Mouse (Mus musculus): ENCODE results near the gene Pyroxd2.
A peak's percentile ranks its signal among the peaks of the same experiment; 100 is the strongest.
"Not testable (repeated sequence)": the region's sequence is repeated elsewhere in the genome, so short reads cannot be mapped to it uniquely, and the experiment has no call there.

Gene Pyroxd2

DNA sequence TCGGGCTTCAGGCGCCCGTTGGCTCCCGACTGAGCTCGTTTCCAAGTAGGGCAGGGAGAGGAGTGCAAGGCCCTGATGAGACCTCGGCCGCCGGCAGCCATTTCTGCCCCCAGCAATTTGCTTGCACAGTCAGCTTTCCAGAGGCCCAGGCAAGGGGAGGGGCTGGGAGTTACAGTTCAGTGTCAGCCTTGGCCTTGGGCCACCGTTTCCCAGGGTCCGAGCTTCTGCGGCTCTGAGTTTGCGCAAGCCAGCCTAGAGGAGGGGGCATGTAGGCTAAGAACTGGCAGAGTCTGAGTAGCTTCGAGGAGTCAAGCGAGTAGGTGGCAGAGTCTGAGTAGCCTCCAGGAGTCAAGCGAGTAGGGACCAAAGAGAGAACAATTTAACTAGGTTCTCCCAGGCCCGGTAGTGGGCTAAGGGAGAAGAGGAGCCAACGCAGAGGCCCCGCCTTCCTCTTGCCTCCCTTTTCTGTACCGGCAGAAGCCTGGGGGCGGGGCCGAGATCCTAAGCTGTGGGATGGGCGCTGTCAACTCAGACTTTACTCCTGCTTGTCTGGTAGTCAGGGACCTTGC is at the start of gene Pyroxd2:
Gene Pyroxd2, minus strand, starts transcription at position 413 of the 569 bp plus-strand sequence.
- peak; percentile 26 for DNase-seq (ENCODE audit: extremely low read depth, low read depth, low spot score)

- peak; percentile 54 for DNase-seq (ENCODE audit: extremely low read depth, low read depth, low spot score)
These were observed 45.3 kb upstream of the Pyroxd2 start for GRCm38 (mm10) chr19:42797866-42798265.

GRCm38 (mm10) chr19:42795801-42796200 is 43.2 kb upstream of the Pyroxd2 start:
- DNase-seq (ENCODE audit: extremely low read depth, low read depth, low spot score) = no peak

GRCm38 (mm10) chr19:42794914-42795613 is 42.5 kb upstream of the Pyroxd2 start:
- no peak for DNase-seq (ENCODE audit: extremely low read depth, low read depth, low spot score)

DNA sequence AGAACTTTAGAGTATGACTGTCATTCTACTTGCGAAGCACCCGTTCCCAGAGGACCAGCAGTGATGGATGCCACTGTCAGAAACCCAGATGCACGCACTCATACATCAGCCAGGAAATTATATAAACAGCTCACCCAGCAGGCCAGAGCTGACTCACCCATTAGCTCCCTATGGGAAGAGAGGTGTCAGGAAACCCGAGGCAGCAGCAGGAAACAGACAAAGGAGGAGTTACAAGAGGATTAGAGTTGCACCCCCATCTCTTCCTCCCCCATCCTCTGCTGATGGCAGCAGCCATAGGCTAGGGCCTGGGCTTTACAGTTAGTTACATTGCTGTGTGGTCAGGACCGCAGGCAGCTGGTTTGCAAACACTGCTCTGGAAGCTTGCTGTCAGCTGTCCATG is 35.7 kb upstream of the Pyroxd2 start:
- no peak for DNase-seq (ENCODE audit: extremely low read depth, low read depth, low spot score)

GRCm38 (mm10) chr19:42785562-42786220 is 33.1 kb upstream of the Pyroxd2 start:
- no peak for DNase-seq (ENCODE audit: extremely low read depth, low read depth, low spot score)

- DNase-seq (ENCODE audit: extremely low read depth, low read depth, low spot score) = no peak
These were observed 32.6 kb upstream of the Pyroxd2 start for GRCm38 (mm10) chr19:42785129-42785528.

DNA sequence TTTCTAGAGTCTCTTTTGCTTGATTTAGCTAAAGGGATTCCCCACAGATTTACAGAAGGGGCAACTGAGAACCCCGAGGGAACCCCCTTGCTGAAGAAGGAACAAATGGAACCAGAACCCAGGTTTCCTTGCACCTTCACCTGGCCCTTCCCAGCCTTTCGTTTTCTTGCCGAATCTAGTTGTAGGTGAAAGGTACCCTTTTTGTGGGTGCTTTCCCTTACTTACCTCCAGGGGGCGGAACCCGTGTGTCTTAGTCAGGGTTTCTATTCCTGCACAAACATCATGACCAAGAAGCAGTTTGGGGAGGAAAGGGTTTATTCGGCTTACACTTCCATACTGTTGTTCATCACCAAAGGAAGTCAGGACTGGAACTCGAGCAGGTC is 27.6 kb upstream of the Pyroxd2 start:
- DNase-seq (ENCODE audit: extremely low read depth, low read depth, low spot score) = not testable (repeated sequence)

DNA sequence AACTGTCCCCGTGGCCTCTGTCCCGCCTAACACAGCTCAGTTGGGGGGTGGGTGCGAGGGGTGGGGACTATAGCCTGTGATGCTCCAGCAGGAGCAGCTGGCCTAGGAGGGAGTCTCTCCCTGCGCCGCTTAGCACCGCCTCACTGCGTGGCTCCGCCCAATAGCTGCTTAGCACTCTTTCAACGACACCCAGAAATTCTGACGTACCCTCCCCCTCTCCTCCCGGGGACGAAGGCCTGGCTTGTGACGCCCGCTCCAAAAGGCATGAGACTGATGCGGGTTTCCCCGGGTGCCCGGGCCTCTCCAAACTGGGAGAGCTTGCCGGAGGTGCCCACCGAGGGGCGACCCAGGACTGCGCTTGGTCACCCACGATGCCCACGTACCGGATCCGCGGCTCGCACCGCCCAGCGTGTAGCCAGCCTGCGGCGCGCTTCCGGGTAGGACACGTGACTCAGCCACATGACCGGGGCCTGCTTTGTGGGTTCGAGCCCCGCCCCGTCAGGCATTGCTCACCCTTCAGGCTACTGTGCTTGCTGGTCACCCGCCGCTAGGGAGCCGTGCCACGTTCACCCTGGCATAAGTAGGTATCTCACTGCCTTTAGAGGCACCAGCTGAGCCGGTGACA is 27.1 kb upstream of the Pyroxd2 start, which contains the start of gene Hps1:
Gene Hps1, minus strand, starts transcription at position 448 of the 625 bp plus-strand sequence.
- DNase-seq (ENCODE audit: extremely low read depth, low read depth, low spot score) = no peak

- DNase-seq (ENCODE audit: extremely low read depth, low read depth, low spot score) = no peak
These were observed 25.2 kb upstream of the Pyroxd2 start for GRCm38 (mm10) chr19:42777801-42778200.

GRCm38 (mm10) chr19:42776813-42777212 is 24.2 kb upstream of the Pyroxd2 start:
- no peak for DNase-seq (ENCODE audit: extremely low read depth, low read depth, low spot score)

DNA sequence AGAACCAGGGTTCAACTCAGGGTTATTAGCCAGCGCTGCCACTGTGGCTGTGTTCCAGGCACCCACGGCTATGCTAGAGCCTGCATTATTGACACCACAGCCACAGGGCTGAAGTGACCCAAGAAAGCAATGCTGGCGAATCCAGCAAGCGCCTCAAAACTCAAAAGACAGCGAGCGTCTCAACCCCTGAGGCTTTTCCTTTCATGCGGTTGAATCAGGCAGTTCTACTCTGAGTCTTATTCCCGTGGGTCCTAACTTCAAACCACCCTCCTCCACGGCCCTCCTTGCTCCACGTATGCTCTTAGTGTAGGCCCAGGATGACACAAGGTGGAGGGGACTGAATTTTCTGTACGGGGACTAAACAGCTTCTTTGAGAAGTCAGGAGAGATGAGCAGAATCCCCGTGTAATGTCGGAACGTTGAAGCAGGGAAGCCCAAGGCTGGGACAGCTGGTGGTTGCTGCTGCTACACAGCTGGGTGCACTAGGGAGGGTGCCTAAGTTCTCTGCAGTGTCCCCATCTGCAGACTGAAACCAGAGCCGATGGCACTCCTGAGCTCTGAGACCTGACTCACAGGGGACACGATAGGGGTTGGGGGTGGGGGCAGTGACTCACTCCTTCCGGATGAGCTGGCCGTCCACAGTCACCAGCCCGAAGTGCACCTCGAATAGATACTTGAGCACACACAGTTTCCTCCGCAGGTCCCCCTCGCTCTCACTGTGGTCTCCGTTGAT is 17.7 kb upstream of the Pyroxd2 start:
- DNase-seq (ENCODE audit: extremely low read depth, low read depth, low spot score) = no peak

DNA sequence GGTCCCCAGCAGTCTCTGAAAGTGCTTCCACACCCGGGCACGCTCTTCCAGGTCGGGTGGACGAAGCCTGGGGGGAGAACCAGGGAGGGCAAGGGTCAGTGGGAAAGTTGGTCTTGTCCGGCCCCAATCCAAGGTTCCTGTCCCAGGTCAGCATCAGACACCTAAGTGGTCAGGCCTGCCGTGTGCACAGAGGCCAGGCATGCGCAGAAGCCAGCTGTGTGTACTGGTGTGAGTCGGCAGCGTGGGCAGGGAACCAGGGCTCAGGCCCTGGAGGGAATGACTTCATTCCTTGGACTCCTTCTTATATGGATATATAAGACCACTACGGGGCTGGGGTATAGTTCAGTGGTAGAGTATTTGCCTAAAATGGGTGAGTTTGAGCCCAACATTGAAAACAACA is 17.1 kb upstream of the Pyroxd2 start:
- DNase-seq (ENCODE audit: extremely low read depth, low read depth, low spot score) = no peak

- DNase-seq (ENCODE audit: extremely low read depth, low read depth, low spot score) = no peak
These were observed 14.8 kb upstream of the Pyroxd2 start for GRCm38 (mm10) chr19:42767361-42767760.

DNA sequence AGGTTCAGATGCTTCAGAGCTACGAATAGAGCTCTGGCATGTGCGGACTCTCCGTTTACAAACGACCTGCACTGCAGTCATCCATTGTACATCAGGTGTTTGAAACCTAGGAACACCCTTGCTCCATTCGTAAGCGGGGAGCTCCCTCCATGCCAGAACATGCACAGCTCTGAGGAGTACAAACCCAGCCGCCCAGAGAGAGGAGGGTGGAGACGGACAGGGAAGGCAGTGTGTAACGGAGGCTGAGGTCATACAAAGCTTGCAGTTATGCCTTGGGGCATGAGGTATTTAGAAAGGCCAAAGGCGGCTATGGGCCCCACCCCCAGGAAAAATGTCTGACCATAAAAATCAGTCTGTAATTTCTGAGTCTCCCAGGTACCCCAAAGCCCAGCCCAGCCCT is 11.8 kb upstream of the Pyroxd2 start:
- no peak for DNase-seq (ENCODE audit: extremely low read depth, low read depth, low spot score)

GRCm38 (mm10) chr19:42756671-42757070 is 4.1 kb upstream of the Pyroxd2 start:
- no peak for DNase-seq (ENCODE audit: extremely low read depth, low read depth, low spot score)

GRCm38 (mm10) chr19:42755148-42755870 is 2.7 kb upstream of the Pyroxd2 start:
- DNase-seq (ENCODE audit: extremely low read depth, low read depth, low spot score) = no peak

GRCm38 (mm10) chr19:42753141-42753917 is 754 bp upstream of the Pyroxd2 start:
- DNase-seq (ENCODE audit: extremely low read depth, low read depth, low spot score) = peak; percentile 54

DNA sequence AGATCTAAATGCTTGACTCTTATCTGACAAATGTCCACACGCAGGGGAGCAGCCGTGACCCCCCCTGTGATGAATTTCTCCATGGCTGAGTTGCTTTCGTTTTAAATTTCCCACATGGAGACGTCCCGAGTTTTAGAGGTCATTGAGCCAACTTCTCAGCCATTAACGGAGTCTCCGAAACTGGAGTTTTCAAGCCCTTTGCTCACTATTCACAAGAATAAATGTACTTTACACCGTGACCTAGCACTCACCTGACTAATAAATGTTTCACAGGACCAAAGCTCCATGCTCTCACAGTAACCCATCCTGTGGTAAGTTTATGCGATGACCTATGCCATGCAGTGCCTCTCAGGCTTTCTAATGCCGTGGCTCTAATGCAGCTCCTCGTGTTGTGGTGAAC is 2.4 kb downstream of the Pyroxd2 start:
- no peak for DNase-seq (ENCODE audit: extremely low read depth, low read depth, low spot score)

DNA sequence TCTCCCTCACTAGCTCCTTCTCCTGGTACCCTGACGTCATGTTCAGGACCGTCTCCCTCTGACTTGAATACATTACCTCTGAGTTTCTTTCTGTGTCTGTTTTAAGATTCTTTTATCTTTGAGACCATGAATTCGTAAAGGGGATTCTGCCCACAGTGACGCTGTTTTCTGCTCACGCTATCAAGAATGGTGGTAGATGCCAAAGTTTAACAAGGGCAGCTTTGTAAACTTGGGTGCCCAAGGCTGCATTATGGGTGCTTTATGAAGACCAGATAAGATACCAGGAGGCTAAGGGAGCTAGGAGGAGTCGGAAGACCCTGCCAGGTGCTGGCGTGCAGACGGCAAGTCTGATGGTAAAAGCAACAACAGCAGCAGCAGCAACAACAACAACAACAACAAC is 5.9 kb downstream of the Pyroxd2 start:
- no peak for DNase-seq (ENCODE audit: extremely low read depth, low read depth, low spot score)

Data from fat pad, adult 2 months (tissue).